Mouse (Mus musculus) kidney, postnatal 25 days (tissue): ENCODE data around the gene U2af1l4.

Experiments
- DNase-seq, 2 experiments: peaks; one replicate each; pipeline ENCODE4 v3.0.0; 2021; ENCODE audit warnings: mixed read lengths in 2 of 2

Gene U2af1l4

DNA sequence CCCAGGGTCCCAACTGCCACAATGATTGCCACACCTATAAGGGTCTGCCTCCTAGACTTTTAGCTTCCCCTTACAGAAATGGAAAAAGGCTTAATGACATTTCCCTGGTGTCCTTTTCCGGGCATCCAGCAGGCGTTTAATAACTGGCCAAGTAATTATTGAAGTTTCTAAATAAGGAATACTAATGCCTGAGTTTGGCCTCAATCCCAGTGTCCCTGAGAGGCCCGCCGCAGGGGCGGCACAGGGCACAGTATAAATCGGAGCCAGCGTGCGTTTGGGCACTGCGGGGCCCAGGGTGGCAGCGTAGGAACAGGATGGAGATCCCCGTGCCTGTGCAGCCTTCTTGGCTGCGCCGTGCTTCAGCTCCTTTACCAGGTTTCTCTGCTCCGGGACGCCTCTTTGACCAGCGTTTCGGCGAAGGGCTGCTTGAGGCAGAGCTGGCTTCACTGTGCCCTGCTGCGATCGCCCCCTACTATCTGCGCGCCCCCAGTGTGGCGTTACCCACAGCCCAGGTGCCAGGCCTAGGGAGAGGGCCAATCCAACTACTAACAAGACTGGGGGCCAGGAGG is 10.0 kb upstream of the U2af1l4 start:
- DNase-seq, result peak; percentile 38 to 75

DNA sequence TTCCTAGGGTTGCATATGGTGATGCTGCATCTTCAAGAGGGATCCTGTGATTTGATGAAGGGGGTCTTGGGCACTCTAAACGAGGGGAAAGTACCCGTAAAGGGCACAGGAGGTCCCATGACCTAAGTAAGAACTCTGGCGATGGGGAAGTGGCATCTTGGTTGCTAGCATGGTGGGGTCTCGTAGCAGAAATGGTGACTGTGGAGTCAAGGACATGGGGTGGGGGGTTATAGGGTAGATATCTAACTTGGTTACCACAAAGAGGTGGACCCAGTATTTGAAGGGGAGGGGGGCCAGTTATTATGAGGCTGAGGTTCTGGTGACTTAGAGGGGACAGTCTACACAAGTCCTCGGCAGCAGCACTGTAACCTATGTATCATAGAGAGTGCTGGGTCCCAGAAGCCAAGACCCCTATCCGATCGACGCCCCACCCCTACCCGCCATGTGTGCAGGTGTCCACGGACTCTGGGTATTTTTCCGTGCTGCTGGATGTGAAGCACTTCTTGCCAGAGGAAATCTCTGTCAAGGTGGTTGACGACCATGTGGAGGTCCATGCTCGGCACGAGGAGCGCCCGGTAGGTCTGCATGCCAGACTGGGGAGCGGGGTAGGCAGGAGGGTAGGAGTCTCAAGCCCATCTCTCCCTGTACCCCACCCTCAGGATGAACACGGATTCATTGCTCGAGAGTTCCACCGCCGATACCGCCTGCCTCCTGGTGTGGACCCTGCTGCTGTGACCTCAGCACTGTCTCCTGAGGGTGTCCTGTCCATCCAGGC is 9.1 kb upstream of the U2af1l4 start:
- DNase-seq, result no peak

DNA sequence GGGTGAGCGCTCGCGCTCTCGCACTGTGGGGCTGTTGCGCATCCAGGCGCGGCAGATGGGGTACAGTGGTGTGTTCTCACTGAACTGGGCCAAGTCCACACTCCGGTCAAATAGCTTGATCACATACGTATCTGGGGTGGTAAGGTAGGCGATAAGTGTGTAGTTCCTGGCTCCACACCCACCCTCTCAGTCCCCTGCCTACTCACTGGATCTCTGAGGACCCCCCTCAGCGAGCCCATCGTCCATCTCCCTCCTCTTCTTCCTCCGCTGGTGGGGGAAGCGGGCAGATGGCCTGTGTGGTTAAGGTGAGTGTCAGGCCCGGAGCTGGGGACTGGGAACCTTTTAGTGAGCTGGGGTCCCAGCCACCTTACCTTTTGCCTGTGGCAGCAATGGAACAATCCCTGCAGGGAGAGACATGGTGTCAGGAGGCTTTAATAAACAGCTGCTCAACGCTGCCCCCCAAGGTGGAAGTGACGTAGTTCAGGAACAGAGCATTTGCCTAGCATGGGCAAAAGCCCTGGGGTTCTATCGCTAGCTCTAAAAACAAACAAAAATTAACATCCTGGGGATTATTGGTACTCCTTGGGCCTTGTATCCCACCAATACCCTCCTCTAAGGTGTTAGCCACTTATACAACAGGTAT is 6.1 kb upstream of the U2af1l4 start:
- DNase-seq, result no peak

DNA sequence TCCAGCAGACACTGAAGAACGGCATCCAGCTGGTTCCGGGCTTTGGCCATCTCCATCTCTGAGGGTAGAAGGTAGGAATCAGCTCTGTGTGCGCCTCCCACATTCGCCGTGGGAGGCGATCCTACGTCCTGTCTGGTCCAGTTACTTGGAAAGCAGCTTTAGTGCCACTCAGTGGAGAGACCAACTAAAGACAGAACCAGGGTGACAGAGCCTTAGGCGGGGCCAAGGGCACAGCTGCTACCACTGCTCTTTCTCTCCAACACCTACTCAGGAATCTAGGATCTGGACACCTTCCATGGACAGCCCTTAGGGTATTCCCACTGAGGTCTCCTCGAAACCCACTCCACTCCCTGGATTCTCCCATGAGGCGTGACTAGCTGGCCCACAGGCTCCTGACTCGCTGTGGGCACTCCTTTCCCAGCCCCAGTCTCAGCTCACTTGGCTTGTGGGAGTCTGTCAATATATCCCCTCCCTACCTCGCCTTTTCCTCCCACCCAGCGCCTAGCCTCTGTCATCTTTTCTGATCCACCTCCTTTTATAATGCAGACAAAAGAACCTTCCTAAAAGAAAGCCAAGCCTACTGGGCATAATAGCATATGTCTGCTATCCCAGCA is 5.1 kb upstream of the U2af1l4 start:
- DNase-seq, result no peak

DNA sequence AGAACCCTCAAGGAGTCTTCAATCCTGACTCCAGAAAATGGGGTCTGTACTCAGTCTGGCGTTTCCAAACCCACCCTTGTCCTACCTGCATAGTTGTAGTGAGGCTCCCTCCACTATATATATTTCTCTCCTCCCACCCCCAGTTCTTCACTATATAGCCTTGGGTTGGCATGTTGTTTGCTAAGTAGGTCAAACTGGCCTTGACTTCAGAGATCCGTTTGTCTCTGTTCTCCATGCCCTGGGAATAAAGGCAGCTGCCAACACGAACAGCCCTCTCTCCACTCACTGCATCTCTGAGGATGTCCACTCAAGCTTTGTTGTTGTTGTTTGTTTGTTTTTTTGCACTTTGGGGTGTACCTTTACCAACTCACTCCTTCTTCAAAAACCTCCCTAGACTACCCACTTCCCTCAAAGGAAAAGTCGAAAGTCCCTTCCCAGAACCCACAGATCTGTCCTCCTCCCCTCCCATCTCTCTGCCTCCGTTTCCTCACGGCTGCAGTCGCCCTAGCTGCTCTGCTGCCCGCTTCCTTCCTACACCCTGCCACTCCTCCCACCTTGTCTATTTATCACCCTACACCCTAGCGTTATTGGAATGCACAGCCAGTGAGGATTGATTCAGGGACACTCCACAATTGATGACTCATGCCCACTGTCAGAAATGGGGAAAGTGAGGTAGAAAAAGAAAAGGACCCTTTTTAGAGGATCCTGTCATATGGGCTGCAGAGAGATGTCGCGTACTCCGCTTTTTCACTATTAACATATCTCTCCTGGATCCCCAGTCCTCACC is 4.3 kb upstream of the U2af1l4 start:
- DNase-seq, result no peak

DNA sequence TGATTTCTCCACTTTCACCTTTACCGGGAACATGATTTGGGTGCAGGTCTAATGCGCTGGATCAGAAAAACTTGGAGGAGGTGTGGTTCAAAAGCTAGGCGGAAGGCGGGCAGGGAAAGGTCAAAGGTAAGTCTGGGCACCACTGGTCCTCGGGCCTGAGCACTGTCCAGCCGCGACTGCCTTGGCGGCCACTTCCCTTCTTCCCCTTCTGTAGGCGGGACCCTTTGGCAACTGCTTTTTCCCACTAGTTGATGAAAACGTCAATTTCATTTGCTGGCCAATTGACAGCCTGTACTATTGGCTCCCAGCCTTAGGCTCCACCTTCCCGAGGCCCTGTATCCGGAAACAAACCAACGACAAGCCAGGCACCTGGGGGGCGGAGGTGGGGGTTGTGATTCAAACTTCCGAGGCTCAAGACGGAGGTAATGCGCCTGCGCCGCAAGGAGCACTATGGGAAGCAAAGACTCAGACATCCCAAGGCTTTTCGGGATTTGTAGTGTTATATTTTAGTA is 3.6 kb upstream of the U2af1l4 start, which contains the start of gene Lin37:
Gene Lin37, minus strand, starts transcription at position 396 of the 512 bp plus-strand sequence.
- DNase-seq, result peak; percentile 98 to 99

DNA sequence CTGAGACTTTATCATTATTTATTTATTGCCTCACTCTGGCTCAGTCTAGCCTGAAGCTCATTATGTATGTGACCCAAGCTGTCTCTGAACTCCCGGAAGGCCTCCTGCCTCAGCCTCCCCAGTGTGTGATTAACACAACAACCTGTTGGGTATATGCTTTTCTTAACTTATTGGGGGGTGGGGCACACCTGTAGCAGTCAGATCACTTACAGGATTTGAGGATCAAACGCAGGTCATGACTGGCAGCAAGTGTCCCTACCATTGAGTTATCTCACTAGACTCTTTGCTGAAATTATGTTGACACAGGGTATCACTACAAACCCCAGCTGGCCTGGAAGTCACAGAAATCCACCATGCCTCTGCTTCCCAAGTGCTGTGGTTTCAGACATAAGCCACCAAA is 2.8 kb upstream of the U2af1l4 start:
- no peak for DNase-seq

DNA sequence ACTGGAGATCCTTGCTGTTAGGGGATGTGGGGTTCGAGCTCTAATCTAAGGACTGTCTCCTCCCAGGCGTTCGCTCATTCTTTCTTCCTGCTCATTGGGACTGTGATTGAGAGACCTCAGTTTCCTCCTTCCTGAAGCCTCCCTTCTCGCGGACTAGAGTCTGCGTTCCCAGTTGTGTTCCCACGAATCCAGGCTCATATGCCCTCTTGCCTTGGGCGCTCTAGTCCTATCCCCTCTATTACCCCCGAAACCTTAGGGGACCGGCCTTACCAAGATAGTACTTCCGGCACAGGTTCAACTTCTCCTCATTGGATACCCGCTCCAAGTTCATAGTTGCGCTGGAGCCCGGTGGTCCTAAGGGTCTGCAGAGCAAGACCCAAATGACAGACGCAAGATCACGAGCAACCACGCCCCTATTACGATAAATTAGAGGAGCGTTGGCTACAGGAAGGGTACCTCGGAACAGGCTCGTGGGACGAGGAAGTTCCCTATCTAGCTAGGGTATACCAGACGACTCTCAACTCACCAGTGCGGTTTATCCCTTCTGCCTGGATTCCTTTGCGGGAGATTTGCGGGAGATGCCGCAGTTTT is 480 bp upstream of the U2af1l4 start:
- DNase-seq, result peak in 1 of 2 experiments; percentile 27

DNA sequence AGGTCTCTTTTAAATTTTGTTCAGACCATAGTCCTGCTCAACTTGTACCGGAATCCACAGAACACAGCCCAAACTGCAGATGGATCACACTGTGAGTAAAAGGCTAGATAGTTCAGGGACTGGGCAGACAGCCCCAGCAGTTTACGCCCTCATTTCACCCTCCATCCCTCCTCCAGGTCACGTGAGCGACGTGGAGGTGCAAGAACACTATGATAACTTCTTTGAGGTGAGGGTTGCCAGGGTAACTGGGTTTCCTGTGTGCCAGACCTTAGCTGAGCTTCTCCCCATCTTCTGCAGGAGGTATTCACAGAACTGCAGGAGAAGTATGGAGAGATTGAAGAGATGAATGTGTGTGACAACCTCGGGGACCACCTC is 792 bp downstream of the U2af1l4 start:
- DNase-seq, result no peak

DNA sequence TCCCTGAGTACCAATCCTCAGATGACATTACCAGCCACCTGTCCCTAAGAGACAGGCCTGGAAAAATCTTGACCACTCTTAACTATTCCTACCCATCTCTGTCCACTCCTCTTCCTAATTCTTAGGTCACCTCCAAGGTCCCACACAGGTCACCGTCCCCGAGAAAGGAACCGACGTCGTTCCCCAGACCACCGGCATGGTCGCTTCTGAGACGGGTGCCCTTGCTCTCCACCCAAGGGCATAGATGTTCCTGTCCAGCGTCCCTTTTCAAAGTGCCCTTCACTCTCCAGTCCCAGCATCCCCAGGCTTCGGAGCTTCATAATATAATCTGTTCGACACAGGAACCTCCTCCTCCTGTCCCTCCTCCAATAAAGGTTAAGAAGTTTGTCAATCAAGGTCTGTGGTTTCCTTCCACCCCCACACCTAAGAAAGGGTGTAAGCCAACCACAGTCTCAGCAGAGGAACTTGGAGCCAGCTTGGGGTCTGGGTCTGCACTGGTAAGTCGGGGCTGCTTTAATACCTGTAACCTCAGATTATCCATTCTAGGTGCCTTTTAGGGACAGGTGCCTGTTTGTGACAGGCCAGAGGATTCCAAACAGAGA is 2.0 kb downstream of the U2af1l4 start, which contains the start of gene Igflr1:
Gene Igflr1, plus strand, starts transcription at position 458 of the 602 bp plus-strand sequence.
- DNase-seq, result no peak

DNA sequence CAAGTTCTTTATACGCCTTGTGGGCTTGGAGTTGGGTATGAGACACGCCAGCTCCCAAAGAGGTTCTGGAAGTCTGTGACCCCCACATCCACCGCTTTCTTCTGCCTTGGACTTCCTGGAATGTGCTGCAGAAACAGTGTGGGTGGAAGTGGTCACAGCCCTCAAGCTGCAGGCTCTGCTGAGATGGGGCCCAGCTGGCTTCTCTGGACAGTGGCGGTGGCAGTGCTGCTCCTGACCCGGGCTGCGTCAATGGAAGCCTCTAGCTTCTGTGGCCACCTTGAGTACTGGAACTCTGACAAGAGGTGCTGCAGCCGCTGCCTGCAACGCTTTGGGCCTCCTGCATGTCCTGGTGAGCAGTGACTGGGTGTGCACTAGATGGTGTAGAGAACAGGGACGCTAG is 2.9 kb downstream of the U2af1l4 start:
- DNase-seq, result no peak

DNA sequence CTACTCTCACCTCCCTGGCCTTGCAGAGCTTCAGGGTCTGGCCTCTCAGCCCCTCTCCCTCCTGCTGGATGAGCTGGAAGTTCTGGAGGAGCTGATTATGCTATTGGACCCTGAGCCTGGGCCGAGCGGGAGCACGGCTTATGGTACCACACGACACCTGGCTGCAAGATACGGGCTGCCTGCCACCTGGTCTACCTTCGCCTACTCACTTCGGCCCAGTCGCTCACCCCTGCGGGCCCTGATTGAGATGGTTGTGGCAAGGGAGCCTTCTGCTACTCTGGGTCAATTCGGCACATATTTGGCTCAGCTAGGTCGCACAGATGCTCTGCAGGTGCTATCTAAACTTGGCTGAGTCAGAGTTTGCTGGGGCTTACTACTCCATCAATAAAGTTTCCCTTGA is 4.5 kb downstream of the U2af1l4 start:
- no peak for DNase-seq

DNA sequence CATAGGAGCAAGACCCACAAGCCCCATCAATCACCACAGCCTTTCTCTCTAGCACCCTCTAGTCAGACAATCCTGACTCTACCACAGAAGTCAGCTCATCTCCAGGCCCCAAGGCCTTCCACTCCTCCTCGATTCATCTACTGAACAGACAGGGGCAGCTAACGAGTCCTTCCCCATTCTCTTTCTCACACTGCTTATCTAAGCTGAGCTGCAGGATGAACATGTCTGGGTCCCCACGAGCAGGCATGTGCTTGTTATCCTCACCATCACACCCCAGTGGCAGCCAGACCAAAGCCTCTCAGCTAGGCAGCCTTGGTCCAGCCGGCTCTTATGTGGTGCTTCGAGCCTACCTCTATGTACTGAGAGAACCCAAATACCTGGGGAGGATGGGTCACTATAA is 9.3 kb downstream of the U2af1l4 start:
- peak in 1 of 2 experiments; percentile 26 for DNase-seq

DNA sequence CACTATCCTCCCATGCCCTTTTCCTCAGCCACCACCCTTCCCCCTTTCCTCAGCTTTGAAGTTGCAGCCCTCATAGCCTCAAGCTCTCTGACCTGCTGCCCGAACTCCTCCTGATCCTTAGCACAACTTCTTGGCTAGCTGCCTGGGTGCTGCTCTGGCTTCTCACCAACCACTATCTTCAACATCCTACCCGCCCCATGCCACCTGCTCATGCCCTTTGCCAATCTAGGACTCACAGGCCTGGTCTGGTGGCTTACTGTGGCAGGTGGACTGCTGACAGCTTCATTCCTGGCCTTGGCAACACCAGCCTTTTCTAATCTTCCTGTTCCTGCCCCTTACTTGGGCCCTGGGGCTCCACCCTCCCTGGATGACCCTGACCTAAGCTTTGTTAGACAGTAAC is 9.9 kb downstream of the U2af1l4 start:
- peak; percentile 83 to 90 for DNase-seq

DNA sequence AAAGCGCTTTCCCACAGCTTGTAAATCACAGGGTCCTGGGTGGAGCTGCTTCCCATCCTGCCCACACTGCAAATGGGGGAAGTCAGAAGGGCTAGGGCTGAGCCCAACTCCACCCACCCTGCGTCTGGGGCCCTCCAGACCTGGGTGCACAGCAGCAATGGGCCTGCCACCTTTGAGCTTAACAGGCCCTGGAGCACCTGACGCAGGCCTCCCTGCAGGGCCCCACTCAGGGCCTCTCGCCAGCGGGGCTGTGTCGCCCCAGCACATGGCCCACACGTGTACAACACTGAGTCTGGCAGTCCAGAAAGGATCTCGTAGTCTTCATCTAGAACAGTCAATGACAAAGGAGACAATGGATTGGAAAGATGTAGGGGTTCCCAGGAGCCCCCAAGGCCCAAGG is 16.8 kb downstream of the U2af1l4 start:
- no peak for DNase-seq

DNA sequence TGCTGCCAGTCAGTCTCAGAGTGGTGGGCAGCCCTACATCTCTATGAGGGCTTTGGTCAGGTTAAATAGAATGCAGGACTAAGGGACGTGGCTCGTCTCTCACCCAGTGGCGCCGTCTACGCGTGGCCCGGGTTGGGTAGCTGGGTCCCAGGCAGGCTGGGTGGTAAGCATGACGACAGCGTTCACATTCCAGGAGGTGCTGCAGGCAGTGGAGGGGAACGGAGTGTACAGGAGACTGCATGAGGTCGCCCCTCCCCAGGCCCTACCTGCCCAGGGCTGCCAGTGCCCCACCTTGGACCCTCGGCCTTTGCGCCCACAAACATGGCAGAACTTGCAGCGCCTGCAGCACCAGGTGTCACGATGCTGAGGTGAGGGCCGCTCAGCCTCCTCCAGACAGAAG is 18.4 kb downstream of the U2af1l4 start:
- DNase-seq, result peak in 1 of 2 experiments; percentile 49

DNA sequence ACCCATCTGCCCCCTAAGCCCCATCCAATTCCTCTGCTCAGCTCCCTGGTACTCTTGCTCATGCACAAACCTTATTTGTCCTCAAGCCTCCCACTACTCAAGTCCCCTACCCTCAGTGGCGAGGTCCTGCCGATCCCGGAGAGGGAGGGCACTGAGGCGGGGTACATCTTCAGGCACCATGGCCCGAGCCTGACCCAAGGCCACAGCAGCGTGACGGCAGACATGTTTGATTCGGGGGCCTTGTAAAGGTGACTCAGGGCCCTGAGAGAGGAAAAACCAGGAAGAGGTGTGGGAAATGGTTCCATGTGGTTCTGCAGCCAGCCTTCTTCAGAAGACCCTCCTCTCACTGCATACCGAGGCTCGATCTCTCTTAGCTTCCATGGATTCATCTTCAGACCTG is 21.2 kb downstream of the U2af1l4 start:
- DNase-seq, result no peak

DNA sequence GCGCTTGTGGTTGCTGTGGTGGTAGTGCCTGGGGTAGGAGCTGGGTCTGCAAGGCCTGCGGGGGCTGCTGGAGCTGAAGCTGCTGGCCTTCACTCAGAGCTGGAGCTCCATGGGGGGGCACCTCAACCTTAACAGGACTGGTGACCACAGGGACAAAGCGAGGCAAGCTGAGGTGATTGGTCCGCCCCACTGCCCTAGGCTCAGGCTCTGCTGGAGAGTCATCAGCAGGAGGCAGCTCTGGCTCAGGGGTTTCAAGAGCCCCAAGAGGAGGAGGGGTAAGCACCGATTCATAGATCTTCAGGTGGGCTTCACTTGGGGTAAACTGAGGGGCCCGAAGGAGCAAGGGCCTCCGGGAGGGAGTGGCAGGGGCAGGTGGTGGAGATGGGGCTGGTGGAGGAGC is 22.1 kb downstream of the U2af1l4 start:
- DNase-seq, result peak in 1 of 2 experiments; percentile 35

DNA sequence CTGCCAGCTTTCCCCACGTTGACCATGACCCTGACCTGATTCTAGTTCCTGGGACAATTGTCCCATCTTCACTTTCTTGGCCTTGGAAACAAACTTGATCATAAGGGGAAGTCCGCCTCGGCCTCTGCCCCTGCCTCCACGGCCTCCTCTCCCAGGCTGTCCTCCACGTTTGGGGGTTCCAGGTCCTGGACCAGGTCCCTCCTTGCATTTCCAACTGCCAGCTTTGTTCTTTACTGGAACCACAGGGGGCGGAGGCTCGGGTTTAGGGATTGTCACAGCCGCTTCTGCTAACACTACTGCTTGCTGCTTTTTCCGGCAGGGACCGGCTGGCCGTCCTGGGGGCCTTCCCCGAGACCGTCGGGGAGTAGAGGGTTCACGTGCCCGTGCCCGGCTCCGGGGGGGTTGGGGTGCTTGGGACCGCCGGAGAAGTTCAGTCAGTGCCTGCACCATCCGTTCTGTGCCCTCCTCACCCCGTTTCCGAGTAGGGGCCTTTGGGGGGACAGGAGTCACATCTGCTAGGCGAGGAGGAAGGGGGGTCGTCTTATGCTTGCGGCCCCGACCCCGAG is 23.4 kb downstream of the U2af1l4 start:
- no peak for DNase-seq

DNA sequence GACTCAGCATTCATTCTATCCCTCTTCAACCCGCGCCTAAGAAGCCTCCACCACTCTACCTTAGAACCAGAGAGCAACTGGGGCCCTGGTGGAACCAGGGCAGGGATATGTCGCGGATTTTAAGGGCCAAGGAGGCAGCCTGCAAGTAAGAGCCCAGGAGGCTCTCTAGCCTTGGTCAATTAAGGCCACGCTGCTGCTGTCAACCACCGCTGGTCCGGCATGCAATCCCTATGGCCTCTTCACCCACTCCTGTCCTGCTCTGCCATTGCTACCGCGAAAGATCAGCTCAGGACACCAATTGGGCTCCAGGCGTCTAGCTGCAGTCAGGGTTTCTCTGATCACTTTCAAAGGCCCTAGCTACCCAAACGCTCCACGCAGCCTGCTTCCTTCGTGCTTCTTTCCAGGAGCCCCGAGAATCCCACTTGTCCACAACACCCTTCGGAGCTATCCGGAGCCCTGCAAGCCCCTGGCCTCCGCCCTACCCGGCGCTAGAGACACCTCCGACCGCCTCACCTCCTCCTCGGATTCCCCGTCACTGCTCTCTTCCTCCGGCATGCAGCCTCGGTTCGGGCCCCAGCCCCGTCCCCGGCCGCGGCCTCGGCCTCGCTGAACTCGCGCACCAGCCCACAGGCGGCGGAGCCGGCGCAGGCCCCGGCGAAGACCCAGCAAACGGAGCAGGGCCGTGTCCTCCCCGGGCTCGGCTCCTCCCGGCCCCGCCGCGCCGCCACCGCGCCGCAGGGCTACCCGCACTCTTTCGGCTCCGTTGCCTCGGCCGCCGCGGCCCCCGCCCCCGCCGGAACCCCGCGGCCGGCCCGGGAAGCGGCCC is 25.0 kb downstream of the U2af1l4 start:
- DNase-seq, result peak in 1 of 2 experiments; percentile 38
